In the genomic region with DNA sequence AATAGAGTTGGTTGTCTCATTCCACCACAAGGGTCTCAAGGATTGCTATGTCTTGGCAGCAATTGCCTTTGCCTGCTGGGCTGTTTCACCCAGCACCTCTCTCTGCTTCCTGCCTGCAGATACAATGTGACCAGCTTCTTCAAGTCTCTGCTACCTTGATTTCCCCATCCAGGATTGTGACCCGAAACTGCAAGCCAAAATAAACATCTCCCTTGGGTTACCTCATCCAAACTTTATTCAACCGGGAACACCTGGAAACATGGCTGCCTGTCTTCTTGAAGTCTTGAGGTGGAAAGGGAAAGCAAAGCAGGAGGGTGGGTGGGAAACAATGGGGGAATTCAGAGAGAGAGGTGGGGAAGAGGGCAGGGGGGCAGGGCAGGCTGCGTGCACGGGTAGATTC, we compare ENCODE assay signal across 36 mouse cellular contexts. TPM values are rescaled to one million over a fixed set of nuclear protein-coding genes. Genes with fewer than 3 reads are reported as not detected.
"Had no signal": no experiment of that assay in that cellular context is flagged by ENCODE, and none has a peak within 500 bp of the region (broad histone marks: within the 10 kb centered on the region; RNA-seq: fewer than 3 reads in every experiment).

No protein-coding gene starts in this region.

- ATAC-seq: forebrain, embryonic 13.5 days; forebrain, embryonic 14.5 days; forebrain, embryonic 15.5 days; forebrain, embryonic 16.5 days; forebrain, postnatal 0 days had no signal

- H3K4me2 ChIP-seq: embryonic facial prominence, embryonic 12.5 days; embryonic facial prominence, embryonic 13.5 days; embryonic facial prominence, embryonic 15.5 days; forebrain, embryonic 12.5 days; forebrain, embryonic 13.5 days; forebrain, embryonic 15.5 days had no signal

- H3K27me3 ChIP-seq: embryonic facial prominence, embryonic 12.5 days; embryonic facial prominence, embryonic 13.5 days; embryonic facial prominence, embryonic 15.5 days; forebrain, embryonic 12.5 days; forebrain, embryonic 13.5 days; forebrain, embryonic 15.5 days had no signal

- H3K9ac ChIP-seq: embryonic facial prominence, embryonic 12.5 days; embryonic facial prominence, embryonic 13.5 days; embryonic facial prominence, embryonic 15.5 days; forebrain, embryonic 12.5 days; forebrain, embryonic 13.5 days; forebrain, embryonic 15.5 days; forebrain, postnatal 0 days had no signal

- H3K4me3 ChIP-seq: embryonic facial prominence, embryonic 10.5 days; embryonic facial prominence, embryonic 12.5 days; embryonic facial prominence, embryonic 13.5 days; embryonic facial prominence, embryonic 15.5 days; erythroblast, embryonic 14.5 days; forebrain, embryonic 10.5 days; forebrain, embryonic 12.5 days; forebrain, embryonic 13.5 days; forebrain, embryonic 15.5 days; gastrocnemius, adult 2 months; heart, adult 2 months had no signal

- H3K9me3 ChIP-seq: embryonic facial prominence, embryonic 10.5 days; embryonic facial prominence, embryonic 12.5 days; embryonic facial prominence, embryonic 13.5 days; embryonic facial prominence, embryonic 15.5 days; forebrain, embryonic 12.5 days; forebrain, embryonic 13.5 days; forebrain, embryonic 15.5 days had no signal

- DNase-seq: cerebellum, adult 2 months; cerebellum, adult 8-10 months; cerebellum, adult 9-10 months; cerebellum, adult 9-11 months; cerebellum, postnatal 10 days; cerebellum, postnatal 25 days; cerebellum, postnatal 36 days; embryo, embryonic 11 days; forebrain, postnatal 0 days; gastrocnemius, adult 2 months; gastrocnemius, postnatal 10 days; gastrocnemius, postnatal 14 days; gastrocnemius, postnatal 25 days; gastrocnemius, postnatal 36 days; heart, adult 2 months had no signal

- H3K27ac ChIP-seq: embryonic facial prominence, embryonic 10.5 days; embryonic facial prominence, embryonic 12.5 days; embryonic facial prominence, embryonic 13.5 days; embryonic facial prominence, embryonic 15.5 days; forebrain, embryonic 10.5 days; forebrain, embryonic 12.5 days; forebrain, embryonic 13.5 days; forebrain, embryonic 15.5 days; gastrocnemius, adult 2 months; heart, adult 2 months had no signal

RNA-seq across cellular contexts. Expression of gene Crxos, which starts 34.6 kb away (rescaled TPM):
- total RNA-seq: common myeloid progenitor, adult 5-6 weeks; forebrain, postnatal 0 days; gastrocnemius, adult 18-20 months; gastrocnemius, adult 2 months; gastrocnemius, adult 8-10 months; gastrocnemius, postnatal 10 days; gastrocnemius, postnatal 14 days; gastrocnemius, postnatal 25 days; gastrocnemius, postnatal 36 days; gastrocnemius, postnatal 4 days; granulocyte monocyte progenitor cell, adult 5-6 weeks; heart, adult 2 months; heart, adult 8-10 months had no signal
- polyA plus RNA-seq: cerebellum, adult 2 months; embryonic facial prominence, embryonic 10.5 days; embryonic facial prominence, embryonic 11.5 days; embryonic facial prominence, embryonic 12.5 days; embryonic facial prominence, embryonic 13.5 days; embryonic facial prominence, embryonic 14.5 days; embryonic facial prominence, embryonic 15.5 days; forebrain, embryonic 10.5 days; forebrain, embryonic 11.5 days; forebrain, embryonic 12.5 days; forebrain, embryonic 13.5 days; forebrain, embryonic 14.5 days; forebrain, embryonic 16.5 days; forebrain, postnatal 0 days; gonadal fat pad, adult 2 months; heart, adult 2 months had no signal

RNA-seq across cellular contexts. Expression of gene Crx, which starts 37.2 kb away (rescaled TPM):
- total RNA-seq: common myeloid progenitor, adult 5-6 weeks; gastrocnemius, adult 18-20 months; gastrocnemius, adult 2 months; gastrocnemius, adult 8-10 months; gastrocnemius, postnatal 10 days; gastrocnemius, postnatal 14 days; gastrocnemius, postnatal 25 days; gastrocnemius, postnatal 36 days; gastrocnemius, postnatal 4 days; granulocyte monocyte progenitor cell, adult 5-6 weeks; heart, adult 2 months; heart, adult 8-10 months had no signal
- polyA plus RNA-seq: cerebellum, adult 2 months; embryonic facial prominence, embryonic 12.5 days; embryonic facial prominence, embryonic 13.5 days; embryonic facial prominence, embryonic 14.5 days; erythroblast, embryonic 14.5 days; forebrain, embryonic 11.5 days; forebrain, embryonic 12.5 days; forebrain, embryonic 13.5 days; forebrain, embryonic 16.5 days; gonadal fat pad, adult 2 months; heart, adult 2 months had no signal

RNA-seq across cellular contexts. Expression of gene Ehd2, which starts 50.4 kb away (rescaled TPM):
- total RNA-seq: granulocyte monocyte progenitor cell, adult 5-6 weeks had no signal
